Mouse (Mus musculus) neural tube, embryonic 15.5 days (tissue): ENCODE data around the gene Gm10382. TPM values are rescaled to one million over a fixed set of nuclear protein-coding genes. Genes with fewer than 3 reads are reported as not detected.

Experiments used
- ATAC-seq: fragments of 200-750 bp; cut with Nextera tagmentation; 2 replicates; pipeline ENCODE4 v1.8.0; 2017; ENCODE audit warnings: mild to moderate bottlenecking, moderate TSS enrichment, moderate library complexity; ENCODE audit not compliant: low FRiP score
- H3K27ac ChIP-seq: fragments of 300-500 bp; sonication (generic); replicated peaks from 2 replicates; pipeline ENCODE4 v1.5.1; 2015; ENCODE audit warnings: mild to moderate bottlenecking, inconsistent platforms
- H3K27me3 ChIP-seq: fragments of 300-500 bp; sonication (generic); replicated peaks from 2 replicates; pipeline ENCODE4 v1.6.1; 2015; ENCODE audit warnings: inconsistent platforms
- H3K36me3 ChIP-seq: fragments of 300-500 bp; sonication (generic); 2 replicates; pipeline ENCODE4 v1.6.1; 2015; ENCODE audit warnings: inconsistent platforms
- H3K4me1 ChIP-seq: fragments of 300-500 bp; sonication (generic); 2 replicates; pipeline ENCODE4 v1.6.1; 2015; ENCODE audit warnings: inconsistent platforms
- H3K4me2 ChIP-seq: fragments of 300-500 bp; sonication (generic); 2 replicates; pipeline ENCODE4 v1.6.1; 2015; ENCODE audit warnings: inconsistent platforms, mild to moderate bottlenecking, moderate library complexity
- H3K4me3 ChIP-seq: fragments of 300-500 bp; sonication (generic); replicated peaks from 2 replicates; pipeline ENCODE4 v1.5.1; 2015; ENCODE audit warnings: mild to moderate bottlenecking, inconsistent platforms
- H3K9ac ChIP-seq: fragments of 300-500 bp; sonication (generic); replicated peaks from 2 replicates; pipeline ENCODE4 v1.6.1; 2015; ENCODE audit warnings: mild to moderate bottlenecking, inconsistent platforms
- H3K9me3 ChIP-seq: fragments of 300-500 bp; sonication (generic); replicated peaks from 2 replicates; pipeline ENCODE4 v1.6.1; 2016; ENCODE audit warnings: inconsistent platforms
- WGBS: fragments of 180-500 bp; shearing (Covaris S2); methylation state at CpG from one replicate; pipeline ENCODE4 v1.1.7; 2015; ENCODE audit warnings: mixed read lengths; 5-methylcytosine and 5-hydroxymethylcytosine counted together
- polyA plus RNA-seq: library from polyadenylated mRNA; unstranded; fragments of >200 nt; fragmentation: Nextera tagmentation; extraction: Ambion mirVana; gene quantifications from 2 replicates; pipeline ENCODE4 v1.2.1, GENCODE M21; 2015

The Gm10382 gene
- polyA plus RNA-seq, 1 experiment from 2014 or later, result 0.74 TPM

- H3K27ac ChIP-seq, result no peak overlapping the region
- no peak overlapping the region for H3K9ac ChIP-seq
- 61% methylated on average over 7 of the region's 7 CpGs for WGBS
- H3K36me3 ChIP-seq, result no peaks in the 10 kb centered on the region
- H3K27me3 ChIP-seq, result no peaks in the 10 kb centered on the region
- H3K4me1 ChIP-seq, result peaks cover 3% of the 10 kb centered on the region; the same call in 1 of the 2 replicates
- H3K4me2 ChIP-seq, result no peak overlapping the region
- no peak overlapping the region for H3K4me3 ChIP-seq
- ATAC-seq, result no peak
- no peaks in the 10 kb centered on the region for H3K9me3 ChIP-seq
These were observed 34.1 kb upstream of the Gm10382 start for GRCm38 (mm10) chr5:125354885-125355492.

GRCm38 (mm10) chr5:125355650-125356049, 33.5 kb upstream of the Gm10382 start:
- Histone ChIP-seq H3K36me3 (no peaks in the 10 kb centered on the region), H3K4me1 (peaks cover 3% of the 10 kb centered on the region; the same call in 1 of the 2 replicates), H3K9ac (no peak overlapping the region), H3K27me3 (no peaks in the 10 kb centered on the region), H3K9me3 (no peaks in the 10 kb centered on the region), H3K4me2 (no peak overlapping the region), H3K27ac (no peak overlapping the region), H3K4me3 (no peak overlapping the region)
- ATAC-seq, result no peak
- 50% methylated on average over 7 of the region's 7 CpGs for whole genome bisulfite sequencing

- H3K36me3 ChIP-seq, result no peaks in the 10 kb centered on the region
- 87% methylated on average over 12 of the region's 12 CpGs for WGBS
- no peak overlapping the region for H3K27ac ChIP-seq
- H3K9me3 ChIP-seq, result no peaks in the 10 kb centered on the region
- H3K4me1 ChIP-seq, result peaks cover 3% of the 10 kb centered on the region; the same call in 1 of the 2 replicates
- no peak overlapping the region for H3K4me3 ChIP-seq
- no peaks in the 10 kb centered on the region for H3K27me3 ChIP-seq
- no peak for ATAC-seq
- no peak overlapping the region for H3K9ac ChIP-seq
- H3K4me2 ChIP-seq, result no peak overlapping the region
These were observed 31.4 kb upstream of the Gm10382 start for GRCm38 (mm10) chr5:125357543-125358269.

- Histone ChIP-seq H3K4me1 (peaks cover 3% of the 10 kb centered on the region; the same call in 1 of the 2 replicates), H3K36me3 (no peaks in the 10 kb centered on the region), H3K9ac (no peak overlapping the region), H3K27me3 (no peaks in the 10 kb centered on the region), H3K4me3 (no peak overlapping the region), H3K27ac (no peak overlapping the region), H3K9me3 (no peaks in the 10 kb centered on the region), H3K4me2 (no peak overlapping the region)
- ATAC-seq, result no peak
- WGBS, result 81% methylated on average over 5 of the region's 5 CpGs
These were observed 30.9 kb upstream of the Gm10382 start for GRCm38 (mm10) chr5:125358270-125358608.

GRCm38 (mm10) chr5:125360566-125360965, 28.6 kb upstream of the Gm10382 start:
- no peak for ATAC-seq
- Histone ChIP-seq H3K4me2 (no peak overlapping the region), H3K4me3 (no peak overlapping the region), H3K36me3 (no peaks in the 10 kb centered on the region), H3K4me1 (no peaks in the 10 kb centered on the region), H3K27ac (no peak overlapping the region), H3K27me3 (no peaks in the 10 kb centered on the region), H3K9ac (no peak overlapping the region), H3K9me3 (no peaks in the 10 kb centered on the region)
- 76% methylated on average over 9 of the region's 9 CpGs for WGBS

- Histone ChIP-seq H3K9me3 (no peaks in the 10 kb centered on the region), H3K36me3 (no peaks in the 10 kb centered on the region), H3K27me3 (no peaks in the 10 kb centered on the region), H3K4me1 (no peaks in the 10 kb centered on the region), H3K27ac (no peak overlapping the region), H3K4me3 (no peak overlapping the region), H3K4me2 (no peak overlapping the region), H3K9ac (no peak overlapping the region)
- no peak for ATAC-seq
- 87% methylated on average over 16 of the region's 16 CpGs for WGBS
These were observed 28.1 kb upstream of the Gm10382 start for GRCm38 (mm10) chr5:125360981-125361510.

- Histone ChIP-seq H3K4me1 (no peaks in the 10 kb centered on the region), H3K4me3 (no peak overlapping the region), H3K9me3 (no peaks in the 10 kb centered on the region), H3K4me2 (no peak overlapping the region), H3K27ac (no peak overlapping the region), H3K27me3 (no peaks in the 10 kb centered on the region), H3K9ac (no peak overlapping the region), H3K36me3 (no peaks in the 10 kb centered on the region)
- no peak for ATAC-seq
- WGBS, result 80% methylated on average over 7 of the region's 7 CpGs
These were observed 25.2 kb upstream of the Gm10382 start for GRCm38 (mm10) chr5:125363894-125364293.

- Histone ChIP-seq H3K27me3 (no peaks in the 10 kb centered on the region), H3K36me3 (no peaks in the 10 kb centered on the region), H3K9me3 (no peaks in the 10 kb centered on the region), H3K27ac (no peak overlapping the region), H3K4me1 (no peaks in the 10 kb centered on the region), H3K4me2 (no peak overlapping the region), H3K9ac (no peak overlapping the region), H3K4me3 (no peak overlapping the region)
- ATAC-seq, result no peak
- WGBS, result 81% methylated on average over 4 of the region's 4 CpGs
These were observed 24.2 kb upstream of the Gm10382 start for GRCm38 (mm10) chr5:125364851-125365429.

GRCm38 (mm10) chr5:125368156-125368555, 21.0 kb upstream of the Gm10382 start:
- H3K4me3 ChIP-seq, result no peak overlapping the region
- no peaks in the 10 kb centered on the region for H3K4me1 ChIP-seq
- 72% methylated on average over 5 of the region's 5 CpGs for WGBS
- no peaks in the 10 kb centered on the region for H3K27me3 ChIP-seq
- no peak overlapping the region for H3K9ac ChIP-seq
- no peak overlapping the region for H3K27ac ChIP-seq
- H3K9me3 ChIP-seq, result no peaks in the 10 kb centered on the region
- H3K36me3 ChIP-seq, result no peaks in the 10 kb centered on the region
- H3K4me2 ChIP-seq, result no peak overlapping the region
- ATAC-seq, result no peak

- Histone ChIP-seq H3K4me2 (no peak overlapping the region), H3K4me1 (no peaks in the 10 kb centered on the region), H3K27me3 (no peaks in the 10 kb centered on the region), H3K9me3 (no peaks in the 10 kb centered on the region), H3K27ac (no peak overlapping the region), H3K4me3 (no peak overlapping the region), H3K36me3 (no peaks in the 10 kb centered on the region), H3K9ac (no peak overlapping the region)
- WGBS, result 2% methylated on average over 4 of the region's 4 CpGs
- ATAC-seq, result no peak
These were observed 20.6 kb upstream of the Gm10382 start for GRCm38 (mm10) chr5:125368568-125368967.

- Histone ChIP-seq H3K9me3 (no peaks in the 10 kb centered on the region), H3K9ac (no peak overlapping the region), H3K4me2 (no peak overlapping the region), H3K27me3 (no peaks in the 10 kb centered on the region), H3K27ac (no peak overlapping the region), H3K36me3 (no peaks in the 10 kb centered on the region), H3K4me3 (no peak overlapping the region), H3K4me1 (no peaks in the 10 kb centered on the region)
- 68% methylated on average over 7 of the region's 7 CpGs for WGBS
- no peak for ATAC-seq
These were observed 18.0 kb upstream of the Gm10382 start for GRCm38 (mm10) chr5:125370950-125371693.
